8 mouse cellular contexts compared by ENCODE assay signal in genomic region chr12:83763311-83764043, GRCm38 (mm10). TPM values are rescaled to one million over a fixed set of nuclear protein-coding genes. Genes with fewer than 3 reads are reported as not detected.
DNase-seq lines count a peak whose midpoint lies in the region; ATAC-seq lines count a peak whose summit lies in the region.

TSS of gene Papln (plus strand) at chr12:83763634.

- no peaks in the 10 kb centered on the region for H3K9me3 ChIP-seq in limb, embryonic 10.5 days (replicated peaks)
- no peaks in the 10 kb centered on the region for H3K9me3 ChIP-seq in midbrain, embryonic 13.5 days

- peak; percentile 63 for ATAC-seq in midbrain, embryonic 13.5 days

- peak; percentile 26 for DNase-seq in ovary, postnatal 36 days (ENCODE audit: low spot score)
- no peak for DNase-seq in ovary, postnatal 14 days (ENCODE audit: low spot score)
- peak; percentile 48 to 52 for DNase-seq in heart, postnatal 14 days
- DNase-seq in limb, embryonic 10.5 days (ENCODE audit: low spot score) = no peak
- DNase-seq in layer of hippocampus, postnatal 25 days (ENCODE audit: extremely low spot score in 1 of 2, low spot score in 1 of 2) = no peak
- DNase-seq in left cerebral cortex, postnatal 25 days (ENCODE audit: low spot score in 2 of 2) = no peak

- H3K27ac ChIP-seq in brown adipose tissue, adult 24 weeks (replicated peaks; ENCODE audit: low read depth, low read length) = peak within 1 kb of the TSS; percentile 58
- H3K27ac ChIP-seq in limb, embryonic 10.5 days = peak within 1 kb of the TSS; percentile 46
- H3K27ac ChIP-seq in midbrain, embryonic 13.5 days = no peak within 1 kb of the TSS

- 17% methylated on average over 31 of the region's 31 CpGs for WGBS in limb, embryonic 10.5 days
- 16% methylated on average over 29 of the region's 31 CpGs for WGBS in midbrain, embryonic 13.5 days

- peaks cover 11% of the 10 kb centered on the region for H3K4me1 ChIP-seq in brown adipose tissue, adult 24 weeks (ENCODE audit: control insufficient read depth, insufficient read depth, insufficient read length, low read length)
- H3K4me1 ChIP-seq in limb, embryonic 10.5 days = peaks cover 62% of the 10 kb centered on the region
- peaks cover 22% of the 10 kb centered on the region for H3K4me1 ChIP-seq in midbrain, embryonic 13.5 days (replicated peaks)

- intact Hi-C loops in heart, postnatal 14 days (cut with DNase I) = no loop called here
- intact Hi-C loops in left cerebral cortex, postnatal 25 days (cut with DNase I) = no loop called here

- peaks cover 27% of the 10 kb centered on the region for H3K27me3 ChIP-seq in limb, embryonic 10.5 days (ENCODE audit: low read depth, poor library complexity, severe bottlenecking)
- peaks cover 11% of the 10 kb centered on the region; the same call in 1 of the 2 replicates for H3K27me3 ChIP-seq in midbrain, embryonic 13.5 days

- peak within 1 kb of the TSS; percentile 44; the same call in 1 of the 2 replicates for H3K9ac ChIP-seq in midbrain, embryonic 13.5 days (replicated peaks)

- H3K36me3 ChIP-seq in limb, embryonic 10.5 days = no peaks in the 10 kb centered on the region
- H3K36me3 ChIP-seq in midbrain, embryonic 13.5 days = no peaks in the 10 kb centered on the region

- H3K4me2 ChIP-seq in midbrain, embryonic 13.5 days (replicated peaks) = peak within 1 kb of the TSS; percentile 59

- H3K4me3 ChIP-seq in brown adipose tissue, adult 24 weeks (ENCODE audit: insufficient read depth, low read depth, low read length) = peak within 1 kb of the TSS; percentile 63
- H3K4me3 ChIP-seq in limb, embryonic 10.5 days = peak within 1 kb of the TSS; percentile 39
- H3K4me3 ChIP-seq in midbrain, embryonic 13.5 days (replicated peaks) = peak within 1 kb of the TSS; percentile 24

RNA-seq across cellular contexts. Expression of gene Papln, which starts in this region (rescaled TPM):
- 0.59 TPM in 1 of 2 replicates, not detected in the other for polyA plus RNA-seq in brown adipose tissue, adult 24 weeks (2012; ENCODE audit: insufficient read depth, insufficient read length, missing spikeins)
- total RNA-seq in heart, postnatal 14 days (2021) = 10 to 100 TPM; 21.8 to 24.8 TPM
- polyA plus RNA-seq in limb, embryonic 10.5 days (2016; fragmentation: Nextera tagmentation; extraction: Ambion mirVana) = 0.11 TPM in 2 replicates
- 0.08 and 0.11 TPM in 2 replicates for polyA plus RNA-seq in midbrain, embryonic 13.5 days (2015; fragmentation: Nextera tagmentation; extraction: Ambion mirVana)
- total RNA-seq in layer of hippocampus, postnatal 25 days (2021) = 1 to 10 TPM; 2.4 to 3.5 TPM
- 1 to 10 TPM; 7.3 to 9.4 TPM for total RNA-seq in left cerebral cortex, postnatal 25 days (2021)

Comparison
In these comparisons a context has a peak if more than half of its experiments do, and no peak if none do; other contexts are left out.
1. DNase-seq: peak in ovary, postnatal 36 days (single experiment) and heart, postnatal 14 days (2 of 2); none in ovary, postnatal 14 days (single experiment), limb, embryonic 10.5 days (single experiment), layer of hippocampus, postnatal 25 days (0 of 2) and left cerebral cortex, postnatal 25 days (0 of 2).
2. Peak in ATAC-seq, H3K4me3 ChIP-seq, H3K9ac ChIP-seq and H3K4me2 ChIP-seq in midbrain, embryonic 13.5 days; RNA of the gene not detected or under 1 TPM.
3. Peak in every context shown above with its lines, with median percentiles within 50 percentile points of each other: H3K4me3 ChIP-seq.